ENCODE assay signal across 8 mouse cellular contexts in genomic region chr5:102113009-102113408, GRCm38 (mm10). TPM values are rescaled to one million over a fixed set of nuclear protein-coding genes. Genes with fewer than 3 reads are reported as not detected.
A peak's percentile ranks its signal among the peaks of the same experiment; 100 is the strongest.
DNase-seq lines count a peak whose midpoint lies in the region; ATAC-seq and TF ChIP-seq lines count a peak whose summit lies in the region.

No protein-coding gene starts in this region.

- no peaks in the 10 kb centered on the region for H3K9me3 ChIP-seq in intestine, embryonic 14.5 days (ENCODE audit: control insufficient read depth, low read length)
- no peaks in the 10 kb centered on the region for H3K9me3 ChIP-seq in intestine, postnatal 0 days (ENCODE audit: control insufficient read depth)
- H3K9me3 ChIP-seq in MEL (replicated peaks; ENCODE audit: insufficient read depth, low read length): no peaks in the 10 kb centered on the region
- no peaks in the 10 kb centered on the region for H3K9me3 ChIP-seq in limb, embryonic 13.5 days

- no peaks in the 10 kb centered on the region for H3K4me1 ChIP-seq in intestine, embryonic 14.5 days (replicated peaks; ENCODE audit: control insufficient read depth, insufficient read depth, low read length)
- H3K4me1 ChIP-seq in intestine, postnatal 0 days (replicated peaks; ENCODE audit: control insufficient read depth, insufficient read depth, low read length): no peaks in the 10 kb centered on the region
- no peaks in the 10 kb centered on the region for H3K4me1 ChIP-seq in MEL (ENCODE audit: control insufficient read depth in 1 of 2, insufficient read depth in 2 of 2, low read length in 2 of 2)
- H3K4me1 ChIP-seq in limb, embryonic 13.5 days: peaks cover 3% of the 10 kb centered on the region; the same call in 1 of the 2 replicates

- no peaks in the 10 kb centered on the region for H3K79me2 ChIP-seq in MEL (ENCODE audit: control insufficient read depth, insufficient read depth, low read length, poor library complexity)

- DNase-seq in adrenal gland, adult (ENCODE audit: inconsistent age in 2 of 2, low spot score in 1 of 2): peak; percentile 55 to 79
- DNase-seq in adrenal gland, postnatal 4 days (ENCODE audit: low spot score in 2 of 2): no peak
- DNase-seq in intestine, embryonic 14.5 days (ENCODE audit: low spot score): no peak
- peak; percentile 3 for DNase-seq in MEL (ENCODE audit: low read depth, low spot score)
- DNase-seq in kidney, adult 11 months: no peak

- TF ChIP-seq POLR2A in MEL (IDR thresholded peaks at IDR 0.05; ENCODE audit: control insufficient read depth in 1 of 2, insufficient read depth in 1 of 2, low read depth in 1 of 2, low read length in 2 of 2, poor library complexity in 1 of 2): no peak

- no peak for TF ChIP-seq EP300 in MEL (IDR thresholded peaks at IDR 0.05; ENCODE audit: low read depth in 1 of 2, low read length in 2 of 2)

- no peaks in the 10 kb centered on the region for H3K27me3 ChIP-seq in intestine, embryonic 14.5 days (replicated peaks; ENCODE audit: control insufficient read depth, insufficient read depth, low read length)
- H3K27me3 ChIP-seq in intestine, postnatal 0 days (replicated peaks; ENCODE audit: control insufficient read depth, insufficient read depth, low read length): no peaks in the 10 kb centered on the region
- H3K27me3 ChIP-seq in MEL (ENCODE audit: control insufficient read depth in 1 of 2, insufficient read depth in 2 of 2, low read length in 2 of 2): no peaks in the 10 kb centered on the region; a peak in 1 of 4 replicates
- 0 out of 2 replicates have a peak, but pooled peaks cover 8% of the 10 kb centered on the region for H3K27me3 ChIP-seq in limb, embryonic 13.5 days

- TF ChIP-seq RAD21 in MEL (IDR thresholded peaks at IDR 0.05; ENCODE audit: low read depth, low read length): no peak

- WGBS in intestine, embryonic 14.5 days: 45% methylated on average over 14 of the region's 14 CpGs
- 27% methylated on average over 14 of the region's 14 CpGs for WGBS in intestine, postnatal 0 days
- WGBS in limb, embryonic 13.5 days: 46% methylated on average over 14 of the region's 14 CpGs

- H3K9ac ChIP-seq in intestine, embryonic 14.5 days (ENCODE audit: low read length): no peak overlapping the region
- no peak overlapping the region for H3K9ac ChIP-seq in intestine, postnatal 0 days (ENCODE audit: low read depth, low read length)
- no peak overlapping the region for H3K9ac ChIP-seq in MEL (ENCODE audit: control insufficient read depth, low read depth, low read length, poor library complexity, severe bottlenecking)
- H3K9ac ChIP-seq in limb, embryonic 13.5 days: no peak overlapping the region

- H3K4me2 ChIP-seq in intestine, embryonic 14.5 days (ENCODE audit: low read length): peak overlapping the region; percentile 11; the same call in 1 of the 2 replicates
- no peak overlapping the region; the same call in 1 of the 2 replicates for H3K4me2 ChIP-seq in intestine, postnatal 0 days (replicated peaks; ENCODE audit: low read depth)
- peak overlapping the region; percentile 39 for H3K4me2 ChIP-seq in limb, embryonic 13.5 days (replicated peaks)

- no peak overlapping the region for H3K27ac ChIP-seq in intestine, embryonic 14.5 days (ENCODE audit: low read depth)
- no peak overlapping the region for H3K27ac ChIP-seq in intestine, postnatal 0 days (ENCODE audit: low read depth, low read length)
- no peak overlapping the region for H3K27ac ChIP-seq in MEL (ENCODE audit: control insufficient read depth, low read depth, low read length)
- H3K27ac ChIP-seq in limb, embryonic 13.5 days: no peak overlapping the region

- no peak for TF ChIP-seq CTCF in intestine, postnatal 0 days (IDR thresholded peaks at IDR 0.05; ENCODE audit: low read depth)
- TF ChIP-seq CTCF in MEL (IDR thresholded peaks at IDR 0.05 in 2 of 3, conservative IDR thresholded peaks at IDR 0.05 in 1 of 3; ENCODE audit: control insufficient read depth in 1 of 3, insufficient read depth in 1 of 3, low read depth in 2 of 3, low read length in 3 of 3, poor library complexity in 1 of 3, severe bottlenecking in 1 of 3): no peak

- ATAC-seq in intestine, embryonic 14.5 days (replicated peaks; ENCODE audit: low FRiP score, low TSS enrichment, low read depth): no peak; the same call in 1 of the 2 replicates
- ATAC-seq in intestine, postnatal 0 days: no peak
- no peak for ATAC-seq in limb, embryonic 13.5 days (ENCODE audit: low FRiP score, low read depth)
- no peak for ATAC-seq in inflammation-experienced regulatory T-cells, adult 6 months

- H3K4me3 ChIP-seq in intestine, embryonic 14.5 days (ENCODE audit: low read depth, low read length): no peak overlapping the region
- no peak overlapping the region for H3K4me3 ChIP-seq in intestine, postnatal 0 days (ENCODE audit: low read depth, low read length)
- H3K4me3 ChIP-seq in MEL (ENCODE audit: control insufficient read depth in 1 of 2, insufficient read depth in 1 of 2, low read depth in 2 of 2, low read length in 2 of 2): no peak overlapping the region
- H3K4me3 ChIP-seq in limb, embryonic 13.5 days: no peak overlapping the region

- no peaks in the 10 kb centered on the region for H3K36me3 ChIP-seq in intestine, embryonic 14.5 days (ENCODE audit: control insufficient read depth, insufficient read depth, low read length)
- H3K36me3 ChIP-seq in intestine, postnatal 0 days (ENCODE audit: control insufficient read depth, insufficient read depth): no peaks in the 10 kb centered on the region
- no peaks in the 10 kb centered on the region for H3K36me3 ChIP-seq in MEL (ENCODE audit: control insufficient read depth in 1 of 2, insufficient read depth in 2 of 2, low read length in 2 of 2)
- no peaks in the 10 kb centered on the region for H3K36me3 ChIP-seq in limb, embryonic 13.5 days

TF ChIP-seq in MEL, 35 proteins besides CTCF, POLR2A, EP300 and RAD21:
- TF ChIP-seq ZMIZ1 (IDR thresholded peaks at IDR 0.05; ENCODE audit: low read depth, low read length) (no peak), GABPA (IDR thresholded peaks at IDR 0.05; ENCODE audit: low read depth, low read length) (no peak), BHLHE40 (IDR thresholded peaks at IDR 0.05; ENCODE audit: borderline replicate concordance, low read depth, low read length) (no peak), MYB (IDR thresholded peaks at IDR 0.05; ENCODE audit: low read depth, low read length) (no peak), ZC3H11A (IDR thresholded peaks at IDR 0.05; ENCODE audit: low read depth, low read length) (no peak), JUND (IDR thresholded peaks at IDR 0.05; ENCODE audit: low read depth, low read length) (no peak), ZNF384 (IDR thresholded peaks at IDR 0.05; ENCODE audit: low read depth, low read length) (no peak), UBTF (IDR thresholded peaks at IDR 0.05; ENCODE audit: borderline replicate concordance, insufficient read depth, low read depth, low read length) (no peak), ELF1 (IDR thresholded peaks at IDR 0.05; ENCODE audit: low read depth, low read length) (no peak), MYC (IDR thresholded peaks at IDR 0.05; ENCODE audit: low read depth, low read length) (no peak)

RNA-seq across cellular contexts. Expression of gene Wdfy3, which starts 43.3 kb away (rescaled TPM):
- 10 to 100 TPM; 52.6 to 58.6 TPM for total RNA-seq in adrenal gland, postnatal 4 days (2021)
- polyA plus RNA-seq in intestine, embryonic 14.5 days (2014; fragmentation: Nextera tagmentation; extraction: Ambion mirVana): 18.8 and 19.4 TPM in 2 replicates
- 7.0 and 7.8 TPM in 2 replicates for polyA plus RNA-seq in intestine, postnatal 0 days (2015; fragmentation: Nextera tagmentation; extraction: Ambion mirVana)
- 8.8 and 10.0 TPM in 2 replicates for total RNA-seq in MEL (2012; rRNA removed)
- 10 to 100 TPM; 11.9 to 21.3 TPM for polyA plus RNA-seq in MEL (2012; ENCODE audit: insufficient read depth in 1 of 2, insufficient read length in 2 of 2, low read depth in 1 of 2, low replicate concordance in 2 of 2, missing spikeins in 1 of 2)
- polyA plus RNA-seq in limb, embryonic 13.5 days (2015; fragmentation: Nextera tagmentation; extraction: Ambion mirVana): 17.7 and 18.6 TPM in 2 replicates
- polyA plus RNA-seq in inflammation-experienced regulatory T-cells, adult 6 months (2017; shearing (Covaris generic)): not detected

Comparison
In these comparisons a context has a peak if more than half of its experiments do, and no peak if none do; other contexts are left out.
1. DNase-seq: peak in adrenal gland, adult (2 of 2) and MEL (single experiment); none in adrenal gland, postnatal 4 days (0 of 2), intestine, embryonic 14.5 days (single experiment) and kidney, adult 11 months (single experiment).